Mouse (Mus musculus): ENCODE measurements around the gene Zbed5.
"Not testable (repeated sequence)": the region's sequence is repeated elsewhere in the genome, so short reads cannot be mapped to it uniquely, and the experiment has no call there.

The Zbed5 gene

GRCm38 (mm10) chr5:129908242-129908965 is 12.9 kb downstream of the Zbed5 start, which contains the start of gene Nupr1l:
TSS of gene Nupr1l (plus strand) at chr5:129908540.
- DNase-seq (ENCODE audit: low read depth, low spot score), result peak; percentile 95

GRCm38 (mm10) chr5:129909147-129909546 is 13.6 kb downstream of the Zbed5 start:
- no peak for DNase-seq (ENCODE audit: low read depth, low spot score)

DNA sequence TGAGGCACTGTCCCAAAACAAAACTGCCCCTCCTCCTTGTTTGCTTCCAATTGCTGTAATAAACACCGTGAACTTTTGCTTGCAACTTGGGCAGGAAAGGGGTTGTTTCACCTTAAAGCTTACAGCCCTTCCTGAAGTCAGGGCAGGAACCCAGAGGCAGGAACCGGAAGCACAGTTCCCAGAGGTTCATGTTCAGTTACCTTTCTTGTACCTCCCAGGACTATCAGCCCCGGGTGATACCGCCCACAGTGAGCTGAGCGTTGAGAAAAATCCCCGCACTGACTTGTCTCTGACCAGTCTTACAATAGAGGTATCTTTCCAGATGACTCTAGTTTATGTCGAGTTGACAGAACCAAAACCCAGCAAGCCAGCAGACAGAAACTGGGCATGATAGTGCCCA is 14.1 kb downstream of the Zbed5 start:
- DNase-seq (ENCODE audit: low read depth, low spot score), result no peak

GRCm38 (mm10) chr5:129914024-129914423 is 18.5 kb downstream of the Zbed5 start:
- peak; percentile 46 for DNase-seq (ENCODE audit: low read depth, low spot score)

DNA sequence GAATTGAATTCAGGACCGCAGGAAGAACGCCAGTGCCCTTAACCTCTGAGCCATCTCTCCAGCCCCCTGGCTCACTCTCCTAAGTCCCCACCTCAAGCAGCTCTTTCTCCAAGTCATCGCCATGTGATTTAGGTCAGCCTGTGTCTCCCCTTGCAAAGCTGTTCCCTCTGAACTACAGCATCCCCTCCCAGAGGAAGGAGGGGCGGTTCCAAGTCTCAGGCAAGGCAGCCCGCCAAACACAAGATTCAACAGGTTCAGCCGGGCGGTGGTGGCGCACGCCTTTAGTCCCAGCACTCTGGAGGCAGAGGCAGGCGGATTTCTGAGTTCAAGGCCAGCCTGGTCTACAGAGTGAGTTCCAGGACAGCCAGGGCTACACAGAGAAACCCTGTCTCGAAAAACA is 20.0 kb downstream of the Zbed5 start:
- DNase-seq (ENCODE audit: low read depth, low spot score), result not testable (repeated sequence)

- DNase-seq (ENCODE audit: low read depth, low spot score), result no peak
Observed at GRCm38 (mm10) chr5:129918065-129918651, 22.6 kb downstream of the Zbed5 start.

DNA sequence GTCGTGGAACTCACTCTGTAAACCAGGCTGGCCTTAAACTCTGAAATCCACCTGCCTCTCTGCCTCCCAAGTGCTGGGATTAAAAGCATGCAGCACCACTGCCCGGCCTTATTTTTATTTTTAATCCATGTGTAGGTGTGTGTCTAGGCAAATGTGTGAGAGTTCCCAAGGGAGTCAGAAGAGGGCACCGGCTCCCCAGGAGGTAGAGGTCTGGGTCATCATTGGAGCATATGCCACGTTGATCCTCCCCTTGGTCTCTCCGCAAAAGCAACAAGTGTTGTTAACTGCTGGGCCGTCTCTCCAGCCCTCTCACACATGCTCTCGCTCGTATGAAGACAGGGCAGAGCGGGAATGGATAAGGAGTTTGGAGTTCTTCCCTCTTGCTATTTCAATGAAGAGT is 23.2 kb downstream of the Zbed5 start:
- no peak for DNase-seq (ENCODE audit: low read depth, low spot score)

GRCm38 (mm10) chr5:129919320-129919719 is 23.8 kb downstream of the Zbed5 start:
- DNase-seq (ENCODE audit: low read depth, low spot score), result no peak

DNA sequence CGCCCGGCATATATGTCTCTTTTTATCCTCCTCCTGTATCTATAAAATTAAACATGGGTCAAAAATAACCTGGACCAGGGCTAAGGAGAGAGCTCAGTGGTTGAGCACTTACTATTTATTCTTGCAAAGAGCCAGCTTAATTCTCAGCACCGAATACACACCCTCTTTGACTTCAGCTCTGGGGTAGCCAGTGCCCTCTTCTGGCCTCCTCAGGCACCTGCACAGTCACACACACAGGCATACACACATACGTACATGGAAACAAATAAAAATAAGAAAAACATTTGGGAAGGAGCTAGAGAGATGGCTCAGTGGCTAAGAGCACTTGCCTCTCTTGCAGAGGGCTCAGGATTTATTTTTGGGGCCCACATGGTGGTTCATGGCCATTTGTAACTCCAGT is 26.4 kb downstream of the Zbed5 start:
- DNase-seq (ENCODE audit: low read depth, low spot score), result no peak

DNA sequence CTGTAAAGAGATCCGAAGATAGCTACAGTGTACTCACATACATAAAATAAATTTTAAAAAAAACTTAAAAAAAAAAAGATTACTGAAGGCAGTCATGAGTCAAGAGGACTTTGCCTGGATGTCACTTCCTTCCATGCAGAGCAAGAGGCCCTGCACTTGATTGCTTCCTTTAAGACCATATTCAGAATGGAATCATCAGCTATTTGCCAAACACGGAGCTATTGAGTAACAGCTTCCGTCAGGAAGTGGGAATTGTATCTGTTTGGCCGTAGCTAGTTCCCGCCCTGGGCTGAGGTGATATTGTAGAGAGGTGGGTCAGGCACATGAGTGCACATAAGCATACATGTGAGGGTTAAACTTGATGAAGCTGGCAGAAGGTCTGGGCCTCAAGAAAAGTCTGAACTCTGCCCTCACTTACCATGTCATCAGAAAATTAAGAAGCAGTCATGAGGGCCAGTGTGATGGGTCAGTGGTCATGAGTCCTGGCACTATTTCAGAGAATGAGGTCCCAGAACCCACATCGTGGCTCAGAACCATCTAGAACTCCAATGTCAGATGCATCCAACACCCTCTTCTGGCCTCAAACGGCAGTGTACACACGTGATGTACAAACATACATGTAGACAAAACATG is 29.4 kb downstream of the Zbed5 start:
- no peak for DNase-seq (ENCODE audit: low read depth, low spot score)

- no peak for DNase-seq (ENCODE audit: low read depth, low spot score)
Observed at GRCm38 (mm10) chr5:129925933-129926332, 30.4 kb downstream of the Zbed5 start.

GRCm38 (mm10) chr5:129929924-129930855 is 34.7 kb downstream of the Zbed5 start:
- DNase-seq (ENCODE audit: low read depth, low spot score), result no peak

DNA sequence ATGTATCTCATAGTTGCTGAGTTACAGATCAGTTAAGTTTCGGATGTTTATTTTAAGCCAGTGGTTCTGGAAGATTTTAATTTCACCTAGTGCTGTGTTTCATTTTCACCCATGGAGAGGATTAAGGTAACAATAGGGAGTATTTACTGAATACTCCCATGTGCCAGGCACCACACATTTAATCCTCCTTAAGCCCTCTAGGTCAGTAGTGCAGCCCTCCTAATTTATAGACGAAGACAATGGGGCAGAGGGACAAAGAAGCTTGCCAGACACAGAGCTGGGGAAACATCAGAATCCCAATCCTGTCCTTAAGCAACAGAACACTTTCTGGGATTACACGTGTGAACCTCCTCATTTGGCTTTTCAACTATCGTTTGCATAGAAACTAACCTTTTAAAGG is 41.4 kb downstream of the Zbed5 start:
- DNase-seq (ENCODE audit: low read depth, low spot score), result no peak

DNA sequence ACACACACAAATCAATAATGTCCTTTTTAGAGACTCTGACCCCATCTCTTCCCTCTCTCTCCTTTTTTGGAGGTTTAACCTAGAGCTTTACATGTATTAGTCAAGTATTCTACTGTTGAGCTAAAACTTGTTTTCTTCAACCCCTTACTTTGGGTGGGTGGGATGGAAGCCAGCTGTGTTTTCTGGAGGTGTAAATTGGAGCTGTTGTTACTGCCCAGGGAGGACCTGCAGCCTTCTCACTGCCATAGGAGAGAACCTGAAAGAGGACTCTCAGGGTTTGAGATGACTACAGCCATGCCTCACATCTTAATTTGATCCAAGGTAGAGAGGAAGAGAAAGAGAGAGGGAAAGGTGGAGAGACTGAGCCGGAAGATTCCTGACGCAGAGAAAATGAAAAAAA is 44.8 kb downstream of the Zbed5 start:
- DNase-seq (ENCODE audit: low read depth, low spot score), result no peak

DNA sequence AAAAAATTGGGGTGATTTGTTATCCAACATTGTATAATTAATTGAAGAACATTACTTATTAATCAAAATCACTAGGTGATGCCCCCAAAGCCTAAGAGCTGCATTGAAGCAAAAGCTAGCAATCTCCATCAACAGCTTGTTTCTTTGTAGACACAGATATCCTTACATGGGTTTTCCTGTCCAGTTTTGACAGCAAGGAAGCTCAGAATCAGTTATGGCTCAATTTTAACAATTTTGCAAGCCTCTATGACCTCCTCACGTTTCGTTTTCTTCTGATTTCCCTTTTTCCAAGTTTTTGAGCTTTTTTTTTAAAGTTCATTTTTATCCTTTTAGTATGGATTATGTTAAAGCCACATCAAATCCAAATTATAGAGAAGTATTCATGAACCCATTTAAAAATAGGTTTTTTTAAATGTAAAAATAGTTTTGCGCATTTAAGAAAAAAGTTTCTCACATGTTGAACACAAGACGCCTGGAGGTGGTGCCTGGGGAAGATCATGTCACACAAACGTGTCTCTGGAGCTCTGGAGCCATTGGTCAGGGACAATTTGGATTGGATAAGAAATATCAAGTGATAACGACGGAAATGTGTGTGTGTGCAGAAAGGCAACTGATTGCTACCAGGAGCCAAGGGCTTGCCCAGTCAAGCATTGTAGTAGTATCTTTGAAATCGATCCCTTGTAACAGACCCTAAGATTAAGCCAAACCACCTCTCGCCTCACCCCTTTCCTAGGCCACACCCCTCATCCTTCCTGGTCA is 45.4 kb downstream of the Zbed5 start:
- DNase-seq (ENCODE audit: low read depth, low spot score), result no peak

DNA sequence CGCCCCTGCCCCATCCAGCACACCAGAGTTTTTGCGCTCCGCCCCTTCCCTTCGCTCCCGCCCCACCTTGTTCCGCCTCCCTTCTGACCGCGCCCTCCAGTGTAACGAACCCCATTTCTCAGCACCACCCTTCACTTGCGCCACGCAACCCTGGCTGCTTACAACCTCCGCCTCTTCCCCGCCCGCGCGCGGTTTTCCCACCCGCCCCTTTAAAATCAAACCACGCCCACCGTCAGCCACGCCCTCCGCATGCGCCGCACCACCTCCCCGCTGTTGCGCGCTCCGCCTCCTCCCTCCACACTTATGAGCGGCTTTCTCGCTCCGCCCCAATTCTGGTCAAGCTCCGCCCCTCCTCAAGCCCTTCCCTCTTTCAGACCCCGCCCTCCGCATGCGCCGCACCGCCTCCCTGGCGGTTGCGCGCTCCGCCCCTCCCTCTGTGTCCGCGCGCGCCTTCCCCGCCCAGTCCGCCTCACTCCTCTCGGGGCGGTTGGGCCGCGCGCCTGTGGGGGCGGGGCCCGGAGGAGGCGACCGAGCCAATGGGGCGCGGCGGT is 46.0 kb downstream of the Zbed5 start, which contains the start of gene Vkorc1l1:
Gene Vkorc1l1, plus strand, starts transcription at position 476 of the 551 bp plus-strand sequence.
- peak; percentile 100 for DNase-seq (ENCODE audit: low read depth, low spot score)

DNA sequence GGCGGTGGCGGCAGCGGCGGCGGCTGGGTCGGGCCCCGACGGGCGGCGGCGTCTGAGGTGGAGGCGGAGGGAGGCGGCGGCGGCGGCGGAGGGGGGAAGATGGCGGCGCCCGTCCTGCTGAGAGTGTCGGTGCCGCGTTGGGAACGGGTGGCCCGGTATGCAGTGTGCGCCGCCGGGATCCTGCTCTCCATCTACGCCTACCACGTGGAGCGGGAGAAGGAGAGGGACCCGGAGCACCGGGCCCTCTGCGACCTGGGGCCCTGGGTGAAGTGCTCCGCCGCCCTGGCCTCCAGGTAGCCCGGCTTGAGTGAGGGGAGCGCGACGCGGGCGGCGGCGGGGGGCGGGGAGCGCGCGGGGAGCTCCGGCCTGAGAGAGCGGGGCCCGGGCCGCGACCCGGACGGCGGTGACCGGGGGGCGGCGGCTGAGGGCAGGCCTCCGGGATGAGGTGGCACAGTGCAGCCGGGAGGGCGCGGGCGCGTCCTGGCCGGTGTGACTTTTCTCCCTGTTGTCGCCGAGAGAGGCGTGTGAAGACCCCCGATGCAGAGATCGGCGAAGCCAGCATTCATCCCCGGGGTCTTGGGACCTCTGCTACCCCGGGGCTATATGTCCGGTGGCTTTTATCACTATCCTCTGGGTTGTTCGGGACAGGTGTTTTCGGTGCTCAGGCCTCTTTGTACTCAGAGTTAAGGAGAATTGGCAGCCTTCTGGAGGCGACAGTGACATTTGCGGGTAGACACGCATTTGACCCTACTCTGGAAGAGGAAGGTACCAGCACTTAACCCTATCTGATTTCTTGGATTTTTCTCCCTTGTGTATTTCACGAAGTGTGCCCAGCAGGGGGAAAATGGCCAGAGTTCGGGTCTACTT is 46.8 kb downstream of the Zbed5 start:
- DNase-seq (ENCODE audit: low read depth, low spot score), result peak; percentile 19

GRCm38 (mm10) chr5:129943402-129943801 is 47.9 kb downstream of the Zbed5 start:
- DNase-seq (ENCODE audit: low read depth, low spot score), result no peak

GRCm38 (mm10) chr5:129947528-129948033 is 52.1 kb downstream of the Zbed5 start:
- DNase-seq (ENCODE audit: low read depth, low spot score), result no peak
